Mouse (Mus musculus) kidney, postnatal 10 days (tissue): ENCODE measurements at regions not wholly inside any gene's neighbourhood (a gene's known extent, or its start where the extent isn't known, plus 50 kb on each side); places are given as distances from the start of the nearest gene placed in this dataset.

Source experiments
- DNase-seq: peaks from one replicate; pipeline ENCODE4 v3.0.0; 2021; ENCODE audit warnings: mixed read lengths

GRCm38 (mm10) chr10:117896911-117897643 is 51.2 kb upstream of the Rap1b start:
- DNase-seq: peak; percentile 45

GRCm38 (mm10) chr10:117897766-117898165 is 51.9 kb upstream of the Rap1b start:
- DNase-seq: no peak

GRCm38 (mm10) chr10:117898391-117898790 is 52.6 kb upstream of the Rap1b start:
- no peak for DNase-seq

GRCm38 (mm10) chr10:117899410-117899935 is 53.6 kb upstream of the Rap1b start:
- peak; percentile 24 for DNase-seq

GRCm38 (mm10) chr10:117905666-117906266 is 59.9 kb upstream of the Rap1b start:
- DNase-seq: peak; percentile 72

GRCm38 (mm10) chr10:117906267-117906811 is 60.5 kb upstream of the Rap1b start:
- peak; percentile 75 for DNase-seq

- DNase-seq: no peak
These were observed 62.3 kb upstream of the Rap1b start for GRCm38 (mm10) chr10:117908079-117908675.

- no peak for DNase-seq
These were observed 63.3 kb upstream of the Rap1b start for GRCm38 (mm10) chr10:117909155-117909554.

GRCm38 (mm10) chr10:117909811-117910239 is 64.0 kb upstream of the Rap1b start:
- DNase-seq: no peak

- DNase-seq: no peak
These were observed 64.6 kb upstream of the Rap1b start for GRCm38 (mm10) chr10:117910426-117910825.

- DNase-seq: no peak
These were observed 69.3 kb upstream of the Rap1b start for GRCm38 (mm10) chr10:117915011-117915735.

- no peak for DNase-seq
These were observed 70.4 kb upstream of the Rap1b start for GRCm38 (mm10) chr10:117916280-117916679.

GRCm38 (mm10) chr10:117917870-117918269 is 72.0 kb upstream of the Rap1b start:
- no peak for DNase-seq

- no peak for DNase-seq
These were observed 72.8 kb upstream of the Rap1b start for GRCm38 (mm10) chr10:117918616-117919015.

GRCm38 (mm10) chr10:117919186-117919941 is 73.5 kb upstream of the Rap1b start:
- DNase-seq: no peak

GRCm38 (mm10) chr10:117925186-117925585 is 79.4 kb upstream of the Rap1b start:
- DNase-seq: no peak

- peak; percentile 66 for DNase-seq
These were observed 80.0 kb upstream of the Rap1b start for GRCm38 (mm10) chr10:117925611-117926555.

- no peak for DNase-seq
These were observed 83.2 kb upstream of the Rap1b start for GRCm38 (mm10) chr10:117928998-117929397.

GRCm38 (mm10) chr10:117934797-117935196 is 89.0 kb upstream of the Rap1b start:
- no peak for DNase-seq

- no peak for DNase-seq
These were observed 92.9 kb upstream of the Rap1b start for GRCm38 (mm10) chr10:117938717-117939116.
